Mouse (Mus musculus) thymus, postnatal 0 days (tissue): Measurements from ENCODE around the gene Gpx6. TPM values are rescaled to one million over a fixed set of nuclear protein-coding genes. Genes with fewer than 3 reads are reported as not detected.

ENCODE experiments used
- DNase-seq: peaks from one replicate; pipeline ENCODE4 v3.0.0-alpha.2; 2015; ENCODE audit warnings: low spot score
- polyA plus RNA-seq: library from polyadenylated mRNA; unstranded; fragments of >200 nt; fragmentation: Nextera tagmentation; extraction: Ambion mirVana; gene quantifications from 2 replicates; pipeline ENCODE4 v1.2.1, GENCODE M21; 2015

Gene Gpx6
- polyA plus RNA-seq, 1 experiment from 2014 or later, result 1.7 TPM

DNA sequence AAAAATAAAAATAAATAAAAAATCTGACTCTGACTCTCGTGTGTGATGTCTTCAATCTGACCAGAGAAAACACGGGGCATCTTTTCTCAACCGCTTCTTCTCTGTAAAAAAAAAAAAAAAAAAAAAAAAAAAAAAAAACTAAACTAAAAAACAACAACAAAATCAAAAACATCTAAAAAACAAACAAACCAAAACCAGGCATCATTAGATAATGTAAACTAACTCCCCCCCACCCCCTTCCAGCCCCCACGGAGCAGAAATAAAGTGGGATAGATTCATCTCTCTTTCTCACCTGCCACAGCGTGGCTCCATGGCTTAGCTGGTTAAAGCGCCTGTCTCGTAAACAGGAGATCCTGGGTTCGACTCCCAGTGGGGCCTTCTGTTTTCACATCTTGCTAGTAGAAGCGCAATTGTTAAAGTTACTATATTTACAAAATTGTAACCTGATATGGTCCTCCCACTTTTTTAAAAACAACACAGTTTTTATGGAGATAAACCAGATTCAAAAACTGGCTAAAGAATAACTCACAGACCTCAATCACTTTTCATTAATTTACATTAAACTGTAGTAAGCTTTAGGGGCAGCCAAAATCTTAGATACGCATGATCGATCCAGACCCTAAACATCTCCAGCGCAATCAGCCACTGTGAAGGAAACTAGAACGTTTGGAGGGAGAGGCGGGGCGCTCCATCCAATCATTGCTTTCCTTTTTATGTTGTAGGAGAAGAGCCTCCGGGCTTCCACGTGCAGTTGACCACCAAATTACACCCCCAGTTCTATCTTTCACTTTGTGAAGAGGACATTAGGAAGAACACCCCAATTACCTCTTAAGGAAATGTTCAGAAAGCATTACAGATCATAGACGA, 10.8 kb downstream of the Gpx6 start:
- DNase-seq, result peak; percentile 30

DNA sequence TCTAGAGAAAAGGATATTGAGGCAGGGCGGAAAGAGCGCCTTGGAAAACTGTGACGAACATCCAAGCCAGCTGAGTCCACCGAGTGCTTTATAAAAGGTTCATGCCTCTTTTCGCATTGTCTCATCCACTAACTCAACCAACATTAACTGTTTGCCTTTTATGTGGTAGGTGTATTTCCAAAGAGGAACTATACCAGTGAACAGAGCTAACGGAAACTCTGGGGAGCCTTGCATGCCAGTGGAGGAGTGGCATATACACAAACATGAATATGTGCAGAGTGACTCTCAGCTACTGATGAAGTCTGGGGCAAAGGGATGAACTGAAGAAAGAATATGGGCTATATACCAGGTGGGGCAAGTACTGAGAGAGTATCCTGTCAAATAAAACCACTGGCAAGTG, 11.5 kb downstream of the Gpx6 start:
- peak; percentile 13 for DNase-seq

DNA sequence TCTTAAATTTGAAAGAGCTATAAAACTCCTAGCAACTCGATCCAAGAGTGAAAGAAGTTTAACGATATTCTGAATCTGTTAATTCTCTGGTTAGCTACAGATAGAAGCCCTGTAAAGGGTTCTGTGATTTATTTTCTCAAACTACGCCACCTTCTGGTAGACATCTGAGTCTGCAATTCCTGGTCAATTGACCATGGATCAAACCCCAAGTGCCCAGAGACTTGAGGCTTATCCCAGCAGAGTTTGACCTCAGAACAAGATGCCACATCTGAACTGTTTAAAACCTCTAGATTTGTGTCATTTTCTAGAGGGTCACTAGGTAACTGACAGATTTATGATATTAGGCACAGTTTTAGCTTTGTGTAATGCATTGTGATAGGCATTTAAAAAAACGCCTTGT, 14.3 kb downstream of the Gpx6 start:
- peak; percentile 2 for DNase-seq

DNA sequence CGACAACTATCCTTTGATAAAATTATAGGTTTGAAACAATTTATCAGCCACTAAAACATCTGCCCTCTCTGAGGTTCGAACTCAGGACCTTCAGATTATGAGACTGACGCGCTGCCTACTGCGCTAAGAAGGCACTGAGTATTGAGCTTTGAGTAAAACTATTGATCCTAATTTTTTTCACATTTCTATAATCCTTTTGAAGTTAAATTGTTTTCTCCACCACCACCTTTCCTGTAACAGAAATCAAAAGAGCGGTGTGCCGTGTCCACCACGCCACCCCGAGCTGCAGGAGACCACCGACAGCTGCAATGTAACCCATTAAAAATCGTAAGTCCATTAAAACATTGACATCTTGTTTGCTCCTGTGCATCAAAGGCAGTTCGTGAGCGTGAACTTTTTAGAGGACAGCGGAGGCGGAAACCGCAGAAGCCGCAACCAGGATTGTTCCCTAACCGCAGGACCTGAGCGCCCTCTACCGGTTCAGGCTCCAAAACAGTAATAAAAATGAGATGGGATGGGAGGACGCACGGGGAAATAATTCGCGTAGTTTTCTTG, 14.8 kb downstream of the Gpx6 start:
- DNase-seq, result peak; percentile 48

DNA sequence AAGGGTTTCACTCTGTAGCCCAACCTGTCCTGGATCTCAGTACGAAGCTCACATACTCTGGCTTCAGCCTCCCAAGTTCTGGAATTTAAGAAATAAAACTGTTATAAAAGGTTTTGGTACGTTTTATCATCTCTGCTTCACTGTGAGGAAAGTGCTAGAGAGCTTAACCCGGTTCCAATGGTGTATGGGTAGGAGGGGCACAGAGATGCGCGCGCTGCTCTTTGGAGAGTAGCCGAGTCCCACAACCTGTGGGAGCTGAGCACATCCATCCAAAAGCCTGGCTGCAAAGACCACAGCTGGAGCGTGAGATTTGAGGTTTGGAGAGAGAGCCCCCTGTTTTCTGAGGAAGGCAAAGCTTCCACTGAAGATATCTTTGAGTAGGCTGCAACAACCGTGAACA, 15.5 kb downstream of the Gpx6 start:
- DNase-seq, result no peak

- no peak for DNase-seq
Observed at GRCm38 (mm10) chr13:21346610-21347009, 34.7 kb downstream of the Gpx6 start, which contains the start of gene Olfr1367. Olfr1367 (plus strand) TSS chr13:21346910.

DNA sequence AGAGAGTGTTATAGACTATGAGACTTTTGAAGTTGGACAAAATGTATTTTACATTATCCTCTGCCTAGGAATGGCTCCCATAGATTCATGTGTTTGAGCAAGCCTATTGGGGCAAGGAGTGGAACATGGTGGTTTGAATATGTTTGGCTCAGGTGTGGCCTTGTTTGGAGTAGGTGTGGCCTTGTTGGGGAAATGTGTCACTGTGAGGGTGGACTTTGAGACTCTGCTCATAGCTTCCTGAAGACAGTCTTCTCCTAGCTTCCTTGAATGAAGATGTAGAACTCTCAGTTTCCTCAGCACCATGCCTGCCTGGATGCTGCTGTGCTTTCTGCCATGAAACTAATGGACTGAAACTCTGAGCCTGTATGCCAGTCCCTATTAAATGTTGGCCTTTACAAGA, 38.7 kb downstream of the Gpx6 start:
- no peak for DNase-seq

GRCm38 (mm10) chr13:21362621-21363248, 50.8 kb downstream of the Gpx6 start, which contains the start of gene Zscan12:
Zscan12 (plus strand) TSS chr13:21362820.
- DNase-seq, result peak; percentile 83

GRCm38 (mm10) chr13:21363719-21364118, 51.8 kb downstream of the Gpx6 start:
- no peak for DNase-seq

DNA sequence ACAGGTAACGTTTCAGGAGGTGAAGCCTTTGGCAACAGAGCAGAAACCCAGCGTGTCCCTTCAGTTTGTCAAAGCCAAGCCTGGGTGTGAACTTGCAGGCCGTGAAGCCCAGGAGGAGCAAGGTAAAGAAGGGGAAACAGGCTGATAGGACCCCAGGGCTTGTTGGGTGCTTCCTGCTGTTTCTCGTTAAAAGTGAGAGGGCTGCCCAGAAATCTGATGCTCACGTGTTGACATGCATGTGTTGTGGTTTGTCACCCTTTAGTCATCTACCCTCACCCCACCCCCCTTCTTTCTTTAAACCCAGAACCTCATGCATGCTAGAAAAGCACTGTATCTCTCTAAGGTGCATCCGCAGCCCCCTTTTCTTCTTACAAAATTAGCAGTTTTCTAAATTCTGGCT, 54.7 kb downstream of the Gpx6 start:
- DNase-seq, result peak; percentile 33

Other genes starting within 250 kb of the Gpx6 start
- gene Olfr1370, start 237.2 kb upstream of the Gpx6 start, polyA plus RNA-seq, result not detected in 2 replicates
- gene Olfr1369-ps1, start 200.6 kb upstream of the Gpx6 start, polyA plus RNA-seq, result 0.14 and 0.18 TPM in 2 replicates
- not detected in 2 replicates for gene Olfr263, start 182.5 kb upstream of the Gpx6 start, polyA plus RNA-seq
- not detected in 2 replicates for gene Olfr1368, start 166.3 kb upstream of the Gpx6 start, polyA plus RNA-seq
- gene Trim27, start 132.7 kb upstream of the Gpx6 start, polyA plus RNA-seq, result 160 and 174 TPM in 2 replicates
- not detected in 2 replicates for gene Gpx5, start 19.4 kb upstream of the Gpx6 start, polyA plus RNA-seq
- not detected in 2 replicates for gene Olfr1367, start 34.8 kb downstream of the Gpx6 start, polyA plus RNA-seq
- 10.4 and 11.3 TPM in 2 replicates for gene Zscan12, start 50.7 kb downstream of the Gpx6 start, polyA plus RNA-seq
- gene Zkscan3, start 90.6 kb downstream of the Gpx6 start, polyA plus RNA-seq, result 49.1 and 58.1 TPM in 2 replicates
- gene Pgbd1, start 128.9 kb downstream of the Gpx6 start, polyA plus RNA-seq, result 1.4 and 1.5 TPM in 2 replicates
- gene Zscan26, start 141.6 kb downstream of the Gpx6 start, polyA plus RNA-seq, result 18.1 and 23.6 TPM in 2 replicates
- 0.82 and 1.3 TPM in 2 replicates for gene Nkapl, start 156.4 kb downstream of the Gpx6 start, polyA plus RNA-seq
- gene Zkscan4, start 166.8 kb downstream of the Gpx6 start, polyA plus RNA-seq, result 1.1 and 1.2 TPM in 2 replicates
- gene Gm10065, start 167.3 kb downstream of the Gpx6 start, polyA plus RNA-seq, result not detected in 2 replicates
- gene AK157302, start 183.1 kb downstream of the Gpx6 start, polyA plus RNA-seq, result 0.22 TPM in 2 replicates
- gene Gm11273, start 189.3 kb downstream of the Gpx6 start, polyA plus RNA-seq, result 4.9 and 9.3 TPM in 2 replicates
- 3.2 and 4.4 TPM in 2 replicates for gene Zkscan8, start 219.0 kb downstream of the Gpx6 start, polyA plus RNA-seq
- 0.04 TPM in 1 of 2 replicates, not detected in the other for gene Olfr1366, start 230.7 kb downstream of the Gpx6 start, polyA plus RNA-seq
- gene Olfr1535, start 247.8 kb downstream of the Gpx6 start, polyA plus RNA-seq, result not detected in 2 replicates